Mouse (Mus musculus): ENCODE results near the gene Ankrd50.

- TF ChIP-seq POLR2A (IDR thresholded peaks at IDR 0.05; ENCODE audit: control insufficient read depth, low read depth, low read length) (no peak), CTCF (IDR thresholded peaks at IDR 0.05; ENCODE audit: control insufficient read depth, insufficient read depth, insufficient replicate concordance, low read depth, low read length) (no peak)
Observed at GRCm38 (mm10) chr3:38498561-38498960, 13.9 kb upstream of the Ankrd50 start.

All from testis, adult 2 months (tissue).